Mouse (Mus musculus) right cerebral cortex, postnatal 4 days (tissue): ENCODE measurements around the gene Supt3.

Experiments
- DNase-seq: peaks from one replicate; pipeline ENCODE4 v3.0.0-alpha.2; 2022

The Supt3 gene

DNA sequence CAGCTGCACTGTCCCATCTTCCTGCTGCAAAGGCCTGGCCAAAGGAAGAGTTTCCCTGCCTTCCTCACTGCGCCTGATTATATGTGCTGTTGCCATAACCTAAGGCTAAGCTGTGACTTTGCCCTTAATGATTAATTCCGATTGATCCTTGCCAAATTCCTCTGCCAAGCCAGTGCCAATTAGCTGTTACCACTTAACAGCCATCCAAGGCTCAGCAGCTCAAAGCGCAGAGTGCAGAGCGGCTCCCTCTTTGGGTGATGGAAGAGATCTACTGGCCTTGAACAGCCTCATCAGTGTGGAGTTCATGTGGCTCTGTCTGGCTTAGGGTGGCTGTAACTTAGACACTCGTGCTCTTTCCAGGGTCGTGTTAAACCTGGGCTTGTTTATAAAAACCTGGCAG lies 366.1 kb downstream of the Supt3 start:
- no peak for DNase-seq

DNA sequence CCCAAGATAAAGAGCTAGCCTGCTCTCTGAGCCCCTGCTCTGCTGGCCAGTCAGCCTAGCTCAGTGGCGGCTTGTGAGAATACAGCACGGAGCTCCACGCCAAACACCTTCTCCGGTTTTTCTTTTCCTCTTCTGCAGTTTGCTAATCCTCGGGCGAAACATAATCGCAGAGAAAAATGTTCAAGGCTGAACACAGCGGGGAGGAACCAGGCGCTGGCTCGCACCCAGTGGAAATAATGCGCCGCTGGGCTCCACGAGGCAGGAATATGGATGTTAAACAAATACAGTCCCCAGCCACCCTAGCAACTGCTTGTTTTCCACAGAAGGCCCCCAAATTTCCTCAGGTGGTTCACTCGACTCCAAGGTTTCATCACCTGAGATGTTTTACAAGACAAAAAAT lies 367.7 kb downstream of the Supt3 start:
- DNase-seq: no peak

DNA sequence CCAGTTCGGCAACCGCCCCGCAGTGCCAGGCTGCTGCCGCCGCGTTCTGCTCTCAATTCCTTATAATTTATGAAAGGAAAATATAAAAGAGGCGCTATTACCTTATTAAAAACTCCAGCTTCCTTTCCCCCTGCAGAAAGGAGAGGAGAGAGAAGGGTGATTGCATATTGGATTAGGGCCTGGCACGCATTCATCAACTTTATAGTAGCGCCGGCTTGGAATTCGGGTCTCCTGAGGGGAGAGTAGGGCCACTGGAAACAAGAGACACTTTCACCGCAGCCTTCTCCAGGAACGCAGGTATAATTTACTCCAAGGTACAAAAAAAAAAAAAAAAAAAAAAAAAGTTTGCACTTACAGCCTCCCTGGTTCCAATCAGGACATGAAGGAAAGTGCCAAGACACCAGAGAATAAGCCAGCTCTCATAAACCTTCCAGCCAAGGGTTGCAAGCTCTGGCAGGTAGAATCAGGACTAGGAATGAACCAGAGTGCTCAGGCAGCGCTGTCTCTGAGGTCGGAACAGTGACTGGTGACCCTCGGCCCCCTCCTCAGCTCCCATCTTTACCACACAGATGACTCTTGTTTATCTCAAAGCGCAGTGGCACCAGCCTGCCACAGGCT lies 374.5 kb downstream of the Supt3 start:
- DNase-seq: no peak

DNA sequence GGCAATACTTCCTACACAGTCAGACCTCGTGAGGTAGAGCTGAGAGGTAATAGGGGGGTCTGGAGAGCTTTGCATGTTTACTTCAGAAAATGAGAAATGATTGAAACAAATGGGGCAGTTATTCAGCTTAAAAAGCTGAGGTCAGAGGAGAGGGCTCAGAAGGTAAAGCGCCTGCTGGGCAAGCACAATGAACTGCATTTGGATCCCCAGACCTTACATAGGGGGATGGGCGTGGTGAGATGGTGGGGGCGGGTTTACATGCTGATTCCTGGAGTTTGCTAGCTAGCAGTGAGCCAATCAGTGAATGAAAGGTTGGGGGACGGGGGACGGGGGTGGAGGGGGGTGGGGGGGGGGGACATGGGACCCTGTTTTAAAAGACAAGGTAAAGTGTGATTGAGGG lies 376.8 kb downstream of the Supt3 start:
- DNase-seq: no peak

DNA sequence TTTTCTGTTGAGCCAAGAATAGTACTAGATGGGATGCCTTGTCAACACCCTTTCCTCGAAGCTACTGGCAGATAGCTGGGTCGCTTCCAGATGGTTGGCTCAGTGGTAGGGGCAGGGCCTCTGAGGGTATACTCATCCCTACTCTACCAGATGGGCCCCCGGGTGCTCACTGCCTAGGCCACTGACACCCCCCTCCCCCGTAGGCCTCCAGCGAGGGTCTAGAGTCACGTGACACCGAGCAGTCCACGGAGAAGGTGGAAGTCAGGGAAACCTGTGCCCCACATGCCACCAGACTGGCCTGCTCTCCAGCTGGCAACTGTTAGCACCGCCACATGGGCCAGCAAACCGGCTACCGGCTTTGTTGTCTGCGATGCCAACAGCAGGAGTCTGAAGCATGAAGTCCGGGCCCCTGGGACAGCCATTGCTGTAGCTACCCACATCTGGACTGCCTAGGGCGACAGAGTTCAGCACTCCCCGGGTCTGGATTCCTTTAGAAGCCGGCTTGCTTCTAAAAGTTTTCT lies 381.3 kb downstream of the Supt3 start:
- no peak for DNase-seq

DNA sequence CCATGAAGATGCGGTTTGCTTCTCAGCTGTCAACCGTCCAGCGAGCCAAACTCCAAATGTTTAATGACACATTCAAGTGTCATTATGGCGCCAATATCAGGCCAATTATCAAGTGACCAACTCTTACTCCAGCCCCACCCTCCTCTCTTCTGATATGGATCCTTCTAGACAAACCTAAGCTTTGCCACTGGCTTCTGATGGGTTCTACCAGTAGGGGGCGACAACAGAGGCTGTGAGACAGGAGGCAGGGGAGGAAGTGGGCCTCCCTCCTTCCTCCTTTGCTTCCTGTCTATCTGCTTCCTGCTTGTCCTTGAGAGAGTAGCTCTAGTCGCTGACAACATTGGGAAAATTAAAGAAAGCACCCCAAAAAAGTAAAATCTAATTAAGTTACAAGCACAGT lies 383.7 kb downstream of the Supt3 start:
- DNase-seq: no peak

DNA sequence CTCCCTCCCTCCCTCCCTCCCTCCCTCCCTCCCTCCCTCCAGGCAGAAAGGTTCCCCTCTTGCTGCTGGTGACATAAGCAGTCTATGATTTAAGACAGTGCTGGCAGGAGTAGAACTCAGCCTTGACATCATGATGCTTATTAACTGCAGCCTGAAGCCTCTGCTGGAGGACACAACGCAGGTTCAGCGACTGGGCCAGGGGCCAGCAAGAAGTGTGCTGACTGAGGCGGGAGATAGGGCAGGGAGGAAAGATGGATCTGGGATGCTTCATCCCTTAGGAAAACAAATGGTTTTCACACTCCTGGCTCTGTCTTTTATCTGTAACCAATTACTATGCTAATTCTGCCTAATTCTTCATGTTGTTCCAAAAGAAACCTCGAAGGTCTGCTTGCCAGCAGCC lies 388.8 kb downstream of the Supt3 start:
- DNase-seq: no peak
